Mouse (Mus musculus) T-cell, adult 2 months (primary cell): ENCODE results near the gene Plpp7.
A peak's percentile ranks its signal among the peaks of the same experiment; 100 is the strongest.

ENCODE experiments used
- DNase-seq: peaks from one replicate; pipeline ENCODE4 v3.0.0; 2022; ENCODE audit warnings: low spot score

The Plpp7 gene

GRCm38 (mm10) chr2:32068811-32069607, 26.3 kb upstream of the Plpp7 start:
- peak; percentile 68 for DNase-seq

DNA sequence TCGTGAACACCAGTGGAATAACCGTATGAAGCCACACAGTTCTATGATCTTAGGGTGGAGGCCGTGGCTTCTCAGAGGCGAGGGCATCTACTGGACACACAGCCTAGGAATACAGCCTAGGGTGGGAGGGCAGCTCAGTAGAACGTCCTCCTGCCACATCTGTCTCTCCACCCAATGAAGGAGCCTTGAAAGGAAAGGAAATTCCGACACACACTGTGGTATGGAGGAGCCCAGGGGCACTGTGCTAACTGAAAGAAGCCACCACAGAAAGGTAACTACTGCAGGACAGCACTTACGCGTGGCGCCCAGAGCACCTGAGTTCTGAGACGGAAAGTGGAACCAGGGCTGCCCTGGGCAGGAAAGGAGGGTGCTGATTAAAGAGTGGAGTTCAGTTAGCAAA, 24.6 kb upstream of the Plpp7 start:
- no peak for DNase-seq

GRCm38 (mm10) chr2:32074404-32074803, 20.9 kb upstream of the Plpp7 start:
- DNase-seq, result no peak

GRCm38 (mm10) chr2:32075368-32075767, 20.0 kb upstream of the Plpp7 start:
- DNase-seq, result no peak

- DNase-seq, result peak; percentile 59
Measured at GRCm38 (mm10) chr2:32077744-32078143, 17.6 kb upstream of the Plpp7 start.

DNA sequence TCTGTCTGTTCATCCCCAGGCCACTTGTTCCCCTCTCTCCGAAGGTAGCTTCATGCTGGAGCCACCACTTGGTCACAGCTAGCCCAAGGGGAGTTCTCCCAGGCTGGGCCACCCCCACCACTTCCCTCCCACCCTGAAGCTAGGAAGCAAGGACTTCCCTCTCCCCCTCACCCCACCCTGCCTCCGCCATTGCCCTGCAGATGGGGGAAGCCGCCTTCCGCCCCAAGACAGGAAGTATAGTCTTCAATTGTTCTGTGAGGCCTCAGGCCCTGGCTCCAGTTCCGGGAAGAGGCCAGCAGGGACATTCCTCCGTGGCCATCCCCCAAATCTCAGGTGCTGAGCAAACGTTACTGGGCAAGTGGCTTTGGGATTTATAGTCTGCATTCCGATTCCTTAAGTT, 16.8 kb upstream of the Plpp7 start:
- peak; percentile 69 for DNase-seq

DNA sequence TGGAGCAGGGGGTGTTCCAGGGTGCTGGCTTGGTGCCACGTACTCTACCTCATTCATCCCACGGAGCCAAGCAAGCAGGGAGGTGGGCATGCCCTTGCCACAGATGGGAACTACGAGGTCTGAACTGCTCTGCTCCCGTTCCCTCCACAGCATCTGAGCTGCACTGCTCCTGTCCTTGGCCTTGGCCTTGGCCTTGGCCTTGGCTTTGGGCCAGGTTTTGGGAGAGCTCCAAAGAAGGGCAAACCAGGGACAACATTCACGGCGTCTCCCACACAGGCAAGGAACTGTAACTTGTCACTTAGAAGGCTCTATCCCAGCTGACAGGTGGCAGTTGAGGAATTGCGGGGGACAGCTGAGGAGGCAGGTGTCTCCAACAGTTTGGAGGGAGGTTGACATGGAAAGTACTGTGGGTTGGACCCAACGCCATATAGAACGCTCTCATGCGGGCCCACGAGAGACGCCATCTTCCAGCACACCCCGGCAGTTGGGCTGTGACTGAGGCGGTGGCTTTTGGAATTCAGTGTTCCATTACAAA, 16.1 kb upstream of the Plpp7 start:
- no peak for DNase-seq

GRCm38 (mm10) chr2:32080681-32081080, 14.6 kb upstream of the Plpp7 start:
- DNase-seq, result no peak

- no peak for DNase-seq
Measured at GRCm38 (mm10) chr2:32081296-32081929, 13.9 kb upstream of the Plpp7 start.

DNA sequence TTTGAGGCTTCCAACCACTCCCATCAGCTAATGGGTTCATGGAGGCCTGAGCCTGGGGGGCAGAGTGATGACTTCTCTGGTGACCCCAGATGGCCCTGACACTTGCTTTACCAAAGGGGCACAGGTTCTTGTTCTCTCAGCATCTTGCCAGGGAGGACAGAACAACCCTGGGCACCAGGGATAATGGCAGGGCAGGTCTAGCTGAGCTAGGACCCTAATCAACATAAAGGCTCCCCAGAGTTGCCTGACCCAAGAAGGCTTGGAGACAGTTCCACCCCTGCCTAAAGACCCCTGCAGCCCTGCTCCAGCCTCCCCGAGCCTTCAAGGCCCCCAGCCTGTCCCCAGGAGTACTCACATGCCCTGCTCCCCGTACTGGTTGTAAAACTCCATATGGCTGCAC, 13.1 kb upstream of the Plpp7 start:
- no peak for DNase-seq

DNA sequence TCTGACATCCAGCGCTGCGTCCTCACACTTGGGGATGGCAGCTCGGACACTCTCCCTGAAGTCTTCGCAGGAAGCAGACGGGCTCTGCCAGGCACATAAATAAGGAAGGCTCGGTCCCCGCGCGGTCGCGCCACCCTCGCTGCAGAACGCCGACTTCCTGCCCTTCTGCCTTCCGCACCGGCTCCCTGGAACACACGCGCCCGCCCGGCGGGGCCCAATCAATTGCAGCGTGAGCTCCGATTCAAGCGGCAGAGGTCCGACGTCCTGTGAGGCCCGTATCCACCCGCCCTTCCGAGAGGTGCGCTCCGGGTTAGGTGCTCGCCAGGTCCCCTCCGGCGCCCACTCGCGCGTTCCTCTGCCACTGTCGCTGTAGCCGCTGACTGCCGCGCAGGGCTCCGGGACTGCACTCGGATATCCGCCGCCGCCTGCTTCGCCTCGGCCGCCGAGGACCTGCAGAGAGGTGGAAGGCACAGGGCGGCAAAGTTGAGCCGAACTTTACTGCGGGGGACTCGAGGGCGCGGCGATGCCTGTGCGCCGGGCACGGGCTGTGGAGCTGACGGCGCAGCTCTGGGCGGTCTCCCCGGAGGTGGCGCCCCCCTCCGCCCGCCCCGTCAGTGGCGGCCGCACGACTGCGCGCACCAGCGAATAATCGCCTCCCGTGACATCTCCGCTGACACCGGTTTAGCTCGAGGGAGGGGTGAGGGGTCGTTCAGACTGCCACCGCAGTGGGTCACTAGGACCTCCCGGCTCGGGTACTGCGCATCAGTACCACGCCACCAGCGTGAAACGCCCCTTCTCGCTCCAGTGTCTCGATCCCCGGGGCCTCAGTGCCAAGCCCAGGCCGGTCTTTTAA, 11.9 kb upstream of the Plpp7 start:
- peak; percentile 78 for DNase-seq

GRCm38 (mm10) chr2:32084111-32084871, 11.0 kb upstream of the Plpp7 start, which contains the start of gene Fam78a:
Gene Fam78a (minus strand): TSS chr2:32084857.
- DNase-seq, result no peak

GRCm38 (mm10) chr2:32084872-32085199, 10.5 kb upstream of the Plpp7 start:
- DNase-seq, result no peak

DNA sequence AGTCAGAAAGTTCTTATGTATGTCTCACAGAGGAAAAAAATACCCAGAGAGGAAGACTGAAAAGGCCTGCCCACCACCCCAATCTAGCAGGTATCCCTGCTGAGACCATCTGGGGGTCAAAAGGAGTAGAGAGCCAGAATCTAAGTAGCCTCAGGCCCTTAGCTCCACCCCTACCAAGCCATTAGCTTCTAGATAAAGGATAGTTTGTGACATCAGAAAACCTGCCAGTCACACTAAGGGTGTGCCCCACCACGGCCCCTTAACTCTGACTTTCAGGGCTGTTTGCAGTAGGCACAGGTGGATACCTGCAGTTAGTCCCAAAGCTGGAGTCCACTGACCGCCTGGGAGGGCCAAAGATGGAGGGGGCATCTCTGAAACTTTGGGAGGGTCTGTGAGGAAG, 10.1 kb upstream of the Plpp7 start:
- no peak for DNase-seq

GRCm38 (mm10) chr2:32087606-32088005, 7.7 kb upstream of the Plpp7 start:
- DNase-seq, result no peak

DNA sequence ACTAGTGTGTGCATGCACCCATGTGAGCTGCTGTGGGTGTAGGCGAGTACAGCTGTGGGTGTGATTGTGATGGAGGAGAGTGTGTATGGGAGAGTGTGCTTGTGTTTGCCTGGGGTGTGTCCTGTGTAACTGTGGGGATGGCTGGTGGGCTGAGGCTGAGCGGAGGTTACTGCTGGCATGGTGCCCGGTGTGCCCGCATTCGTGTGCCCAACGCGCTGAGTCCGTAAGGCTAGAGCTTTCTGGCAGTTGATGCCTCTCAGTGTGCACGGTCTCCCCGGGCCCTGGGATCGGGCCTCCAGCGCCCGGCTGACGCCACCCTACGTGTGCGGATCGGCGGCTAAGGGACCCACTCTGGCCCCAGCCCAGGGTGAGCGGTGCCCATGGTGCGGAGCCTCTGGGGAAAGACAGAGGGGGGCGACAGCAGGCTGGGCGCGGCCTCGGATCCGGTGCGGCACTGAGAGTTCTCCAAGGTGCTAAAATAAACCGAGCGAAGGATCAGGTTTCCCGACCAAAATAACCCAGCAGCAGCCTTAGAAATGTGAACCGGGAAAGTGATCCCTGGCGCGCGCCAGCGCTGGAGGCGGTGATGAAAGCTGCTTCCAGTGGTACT, 6.9 kb upstream of the Plpp7 start:
- no peak for DNase-seq

DNA sequence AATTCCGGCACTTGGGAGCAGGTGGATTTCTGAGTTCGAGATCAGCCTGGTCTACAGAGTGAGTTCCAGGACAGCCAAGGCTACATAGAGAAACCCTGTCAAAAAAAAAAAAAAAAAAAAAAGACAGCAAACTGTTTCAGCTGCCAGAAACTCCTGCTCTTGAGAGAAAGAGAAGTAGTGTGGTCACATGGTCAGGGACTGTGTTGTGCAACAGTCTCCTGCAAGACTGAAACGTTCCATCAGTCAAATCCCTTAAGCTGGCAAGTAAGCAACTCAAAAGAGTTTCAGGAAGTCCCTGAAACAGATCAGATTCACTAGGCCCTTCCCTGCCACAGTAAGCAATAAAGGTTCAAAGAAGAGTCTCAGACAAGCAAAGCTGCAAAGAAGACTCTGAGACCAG, 5.7 kb upstream of the Plpp7 start:
- DNase-seq, result no peak

DNA sequence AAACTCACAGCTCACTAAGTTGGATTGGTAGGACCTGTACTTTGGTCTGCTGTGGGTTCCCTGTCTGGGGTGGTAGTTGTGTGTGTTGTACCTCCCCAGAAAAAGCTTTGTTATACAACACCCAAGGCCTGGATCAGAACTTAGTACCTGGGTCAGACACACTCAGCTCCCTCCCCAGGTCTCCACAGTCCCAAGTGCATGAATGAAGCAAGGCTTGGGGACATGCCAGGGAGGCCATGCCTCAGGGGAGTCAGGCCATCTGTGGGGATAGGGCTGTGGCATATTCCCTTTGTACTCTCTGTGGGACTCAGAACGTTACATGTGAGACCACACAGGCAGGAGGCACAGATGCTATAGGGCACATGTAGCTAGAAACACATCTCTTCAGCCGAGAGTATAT, 5.2 kb upstream of the Plpp7 start:
- DNase-seq, result no peak

GRCm38 (mm10) chr2:32091956-32092355, 3.4 kb upstream of the Plpp7 start:
- no peak for DNase-seq

DNA sequence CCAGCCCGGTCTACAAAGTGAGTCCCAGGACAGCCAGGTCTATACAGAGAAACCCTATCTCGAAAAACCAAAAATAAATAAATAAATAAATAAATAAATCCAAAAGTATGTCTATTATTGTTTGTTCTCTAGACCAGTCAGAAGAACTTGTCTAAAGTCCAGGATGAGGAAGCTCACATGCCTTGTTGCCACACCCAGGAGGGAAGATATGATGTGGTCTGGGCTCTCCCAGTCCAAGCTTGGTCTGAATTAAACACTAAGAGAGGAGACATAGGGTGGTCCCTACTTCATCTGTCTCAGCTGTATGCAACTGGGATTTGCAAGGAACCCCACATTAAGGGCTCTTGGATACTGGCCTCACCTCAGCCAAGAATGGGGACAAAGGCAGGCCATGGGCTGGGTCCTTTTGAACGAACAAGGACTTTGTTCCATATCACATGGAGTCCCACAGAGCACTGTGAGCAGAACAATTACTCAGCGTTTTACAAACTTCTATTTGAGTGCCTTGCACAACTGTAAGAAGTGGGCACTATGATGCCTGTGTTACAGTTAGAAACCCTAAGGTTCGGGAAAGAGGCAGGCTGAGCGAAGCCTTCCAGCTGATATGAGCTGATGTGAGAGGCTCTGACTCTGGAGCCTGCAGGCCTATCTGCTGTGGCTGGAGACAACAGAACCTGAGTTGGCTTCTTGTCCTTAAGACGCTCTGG, 1.2 kb upstream of the Plpp7 start:
- DNase-seq, result no peak

- no peak for DNase-seq
Measured at GRCm38 (mm10) chr2:32096122-32096420, 743 bp downstream of the Plpp7 start.
